Mouse (Mus musculus) adrenal gland, adult (tissue): Measurements from ENCODE around the gene Slain2.

Experiments used
- DNase-seq, 2 experiments: peaks; one replicate each; pipeline ENCODE4 v3.0.0; 2022 to 2023; ENCODE audit warnings: low spot score in 1 of 2; ENCODE audit not compliant: inconsistent age in 2 of 2

Gene Slain2

DNA sequence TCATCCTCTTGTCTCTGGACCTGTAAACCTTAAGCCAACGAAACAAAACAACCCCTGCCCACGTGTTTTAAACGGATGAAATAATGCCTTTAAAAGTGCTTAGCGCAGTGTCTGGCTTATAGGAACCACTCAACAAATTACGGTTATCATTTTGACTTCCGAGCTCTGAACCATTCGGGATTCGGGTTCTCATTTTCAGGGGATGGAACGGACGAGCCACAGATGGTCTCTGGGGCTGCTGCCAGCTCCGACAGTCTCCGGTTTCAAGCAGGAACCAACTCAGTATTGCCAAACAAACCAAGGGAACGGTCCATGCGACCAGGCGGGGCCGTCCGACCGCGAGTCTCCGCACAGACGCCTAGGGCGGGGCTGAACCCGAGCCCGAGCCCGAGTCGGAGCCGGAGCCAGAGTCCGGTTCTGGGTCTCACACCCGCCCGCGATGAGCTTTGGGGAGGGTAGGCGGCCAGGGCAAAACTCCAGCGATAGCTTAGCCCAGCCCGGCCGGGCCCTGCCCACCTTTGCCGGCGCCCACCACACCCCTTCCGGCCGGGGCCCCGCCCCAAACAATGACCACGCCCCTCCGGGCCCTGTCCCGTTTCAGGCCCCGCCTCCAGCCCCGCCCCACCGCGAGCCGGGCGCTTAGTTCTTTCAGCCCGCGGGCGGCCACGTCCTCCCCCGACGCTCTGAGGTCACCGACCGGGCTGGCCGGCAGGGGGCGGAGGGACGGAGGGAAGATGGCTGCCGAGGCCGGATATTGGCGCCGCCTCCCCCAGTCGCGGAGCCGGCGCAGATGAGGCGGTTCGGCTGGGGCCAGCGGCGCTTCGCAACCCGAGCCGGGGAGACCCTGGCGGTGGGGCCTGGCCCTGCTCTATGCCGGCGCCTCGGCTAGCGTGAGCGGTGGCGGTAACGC is at the start of gene Slain2:
TSS of gene Slain2 (plus strand) at position 657 of the 910 bp plus-strand sequence.
- DNase-seq, result peak; percentile 99 to 100

DNA sequence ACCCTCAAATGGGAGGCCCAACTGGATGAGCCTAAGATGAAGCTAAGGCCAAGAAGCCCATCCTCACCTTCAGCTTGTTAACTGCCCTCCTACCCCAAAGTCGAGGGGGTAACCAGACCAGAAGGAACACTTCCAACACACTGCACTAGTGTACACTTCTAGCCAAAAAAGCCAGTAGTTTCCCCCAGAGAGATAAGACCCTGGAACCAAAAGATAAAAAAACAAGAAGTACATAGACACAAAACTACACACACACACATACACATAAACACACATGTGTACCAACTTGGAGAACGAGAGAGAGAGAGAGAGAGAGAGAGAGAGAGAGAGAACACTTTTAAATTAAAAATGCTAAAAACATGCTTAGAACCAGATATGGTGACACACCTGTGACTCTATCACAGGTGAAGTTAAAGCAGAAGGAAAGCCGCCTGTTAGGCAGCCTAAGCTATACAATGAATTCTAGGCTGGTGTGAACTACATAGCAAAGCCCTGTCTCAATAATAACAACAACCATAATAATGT is 49.4 kb upstream of the Slain2 start:
- DNase-seq, result no peak

- DNase-seq, result no peak
These were observed 47.7 kb upstream of the Slain2 start for GRCm38 (mm10) chr5:72866260-72866905.

GRCm38 (mm10) chr5:72867036-72867672 is 47.0 kb upstream of the Slain2 start:
- DNase-seq, result no peak

DNA sequence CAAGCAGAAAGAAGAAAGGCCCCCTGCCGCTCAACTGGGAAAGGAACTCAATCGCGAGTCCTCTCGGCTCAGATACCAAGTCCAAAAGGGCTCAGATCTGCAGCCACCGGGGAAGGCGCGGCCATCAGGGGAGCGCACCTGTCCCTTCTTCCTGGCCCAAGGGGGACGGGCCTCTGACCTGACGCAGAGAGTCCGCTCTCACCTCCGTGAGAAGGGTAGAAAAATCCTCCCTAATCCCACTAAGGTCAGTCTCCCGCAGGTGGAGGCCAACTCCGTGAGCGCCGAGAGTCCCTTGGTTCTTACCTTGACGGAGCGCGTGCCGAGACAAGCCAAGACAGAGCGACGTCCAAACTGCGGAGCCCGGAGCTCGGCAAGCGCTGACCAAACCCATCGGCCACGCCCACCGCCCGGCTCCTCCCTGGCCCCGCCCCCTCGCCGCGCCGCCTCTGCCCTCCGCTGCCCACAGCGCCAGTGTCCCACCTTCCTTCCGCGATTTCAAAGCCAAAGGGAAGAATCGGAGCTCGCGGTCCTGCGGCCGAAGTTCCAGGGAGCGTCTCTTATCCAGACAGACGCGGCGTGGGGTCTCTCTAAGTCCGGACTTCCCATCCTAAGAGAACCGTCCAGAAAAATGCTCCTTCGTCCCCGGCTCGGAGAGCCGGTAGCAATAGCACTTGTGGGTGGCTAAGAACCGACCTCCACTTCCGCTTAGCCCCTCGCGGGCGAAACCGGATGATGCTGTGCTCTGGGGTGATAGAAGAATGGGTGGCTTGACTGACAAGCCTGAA is 45.8 kb upstream of the Slain2 start, which contains the start of gene Tec:
TSS of gene Tec (minus strand) at position 393 of the 785 bp plus-strand sequence.
- peak; percentile 94 to 98 for DNase-seq

DNA sequence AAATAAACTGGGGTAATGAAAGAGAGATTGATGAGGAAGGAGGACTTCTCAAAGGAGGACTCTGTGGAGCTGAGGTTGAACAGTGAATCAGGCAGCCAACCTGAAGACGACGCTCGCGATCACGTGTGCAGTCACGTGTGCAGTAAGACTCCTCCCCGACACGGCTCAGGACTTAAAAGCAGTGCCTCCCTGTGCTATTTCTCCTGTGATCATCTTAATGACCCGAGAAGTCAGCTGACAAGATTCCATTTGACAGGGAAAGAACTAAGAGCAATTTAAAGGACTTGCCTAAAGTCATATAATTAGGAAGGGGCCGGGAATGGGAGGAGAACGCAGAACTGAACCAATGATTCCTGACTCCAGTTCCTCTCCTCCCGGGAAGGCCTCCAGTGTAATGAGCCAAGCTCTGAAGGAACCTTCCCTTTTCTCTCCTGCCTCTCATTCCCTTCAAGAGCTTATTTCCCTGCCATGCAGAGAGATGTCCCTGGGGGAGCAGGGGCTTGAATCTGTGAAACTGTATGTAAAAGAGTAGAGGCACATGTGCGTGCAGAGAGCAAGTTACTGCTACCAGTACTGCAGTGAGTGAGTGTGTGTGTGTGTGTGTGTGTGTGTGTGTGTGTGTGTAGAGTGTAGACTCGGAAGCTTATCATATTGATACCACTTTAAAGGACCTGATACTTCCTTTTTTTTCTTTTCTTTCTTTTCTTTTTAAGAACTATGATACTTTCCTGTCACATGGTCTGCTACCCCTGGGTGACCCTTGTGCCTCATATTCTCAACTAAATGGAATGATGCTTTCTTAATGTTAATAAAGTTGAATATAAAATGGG is 44.1 kb upstream of the Slain2 start:
- DNase-seq, result no peak

DNA sequence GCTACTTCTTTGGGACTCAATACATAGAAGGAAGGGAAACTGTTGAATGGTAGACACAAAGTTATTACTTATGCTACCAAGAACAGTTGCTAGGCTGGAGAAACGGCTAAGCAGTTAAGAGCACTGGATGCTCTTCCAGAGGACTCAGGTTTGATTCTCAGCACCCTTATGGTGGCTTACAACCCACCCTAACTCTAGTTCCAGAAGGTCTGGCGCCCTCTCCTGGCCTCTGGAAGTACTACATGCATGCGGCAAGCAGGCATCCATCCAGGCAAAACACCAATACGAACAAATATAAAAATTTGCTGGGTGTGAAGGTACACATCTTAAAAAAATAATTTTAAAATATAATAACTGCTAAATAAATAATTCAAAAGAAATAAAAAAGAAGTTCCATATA is 43.0 kb upstream of the Slain2 start:
- no peak for DNase-seq

- no peak for DNase-seq
These were observed 34.4 kb upstream of the Slain2 start for GRCm38 (mm10) chr5:72879736-72880135.

DNA sequence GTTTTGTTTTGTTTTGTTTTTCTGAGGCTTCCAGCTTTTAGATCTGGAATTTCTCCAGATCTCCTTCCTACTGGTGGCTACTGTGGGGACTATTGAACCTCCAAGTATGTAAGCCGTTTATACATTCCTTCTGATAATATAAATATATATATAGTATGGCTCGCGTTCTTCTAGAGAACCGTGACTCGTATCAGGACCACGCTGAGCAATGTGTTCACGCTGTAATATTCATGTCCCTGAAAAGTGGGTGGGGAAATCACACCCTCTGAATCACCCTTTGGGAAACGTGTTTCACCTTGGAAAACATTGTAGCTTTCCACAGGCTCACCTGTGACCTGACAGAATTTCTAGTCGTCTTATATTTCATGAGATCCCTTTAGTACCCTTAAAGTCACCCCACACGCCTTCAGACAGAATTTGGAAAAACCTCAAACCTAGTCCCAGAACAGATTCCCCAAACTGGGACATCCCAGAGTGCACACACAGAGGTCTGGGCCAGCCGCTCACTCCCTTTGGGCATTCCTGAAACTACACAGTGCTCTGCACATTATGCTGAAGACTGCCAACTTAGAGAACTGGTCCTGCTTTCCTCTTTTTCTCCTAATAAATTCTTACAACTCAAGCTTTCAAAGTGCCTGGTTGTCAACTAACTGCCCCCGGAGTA is 32.2 kb upstream of the Slain2 start:
- DNase-seq, result no peak

DNA sequence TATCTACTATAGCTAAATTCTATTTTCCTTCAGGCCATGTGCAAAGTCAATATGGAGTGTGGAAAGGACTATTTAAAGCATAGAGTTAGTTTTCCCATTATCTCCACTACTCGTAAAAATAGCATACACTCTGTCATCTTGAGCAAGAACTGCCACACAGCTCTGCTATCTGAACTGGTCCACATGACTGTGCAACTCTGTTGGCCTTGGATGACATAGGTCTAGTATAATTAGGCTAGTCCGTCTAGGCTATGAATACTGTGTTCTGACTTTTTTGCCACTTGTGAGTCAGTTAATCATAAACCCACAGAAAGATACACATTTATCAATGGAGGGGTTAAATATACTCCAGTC is 31.7 kb upstream of the Slain2 start:
- DNase-seq, result peak; percentile 21 to 69

GRCm38 (mm10) chr5:72883706-72884105 is 30.4 kb upstream of the Slain2 start:
- DNase-seq, result no peak

DNA sequence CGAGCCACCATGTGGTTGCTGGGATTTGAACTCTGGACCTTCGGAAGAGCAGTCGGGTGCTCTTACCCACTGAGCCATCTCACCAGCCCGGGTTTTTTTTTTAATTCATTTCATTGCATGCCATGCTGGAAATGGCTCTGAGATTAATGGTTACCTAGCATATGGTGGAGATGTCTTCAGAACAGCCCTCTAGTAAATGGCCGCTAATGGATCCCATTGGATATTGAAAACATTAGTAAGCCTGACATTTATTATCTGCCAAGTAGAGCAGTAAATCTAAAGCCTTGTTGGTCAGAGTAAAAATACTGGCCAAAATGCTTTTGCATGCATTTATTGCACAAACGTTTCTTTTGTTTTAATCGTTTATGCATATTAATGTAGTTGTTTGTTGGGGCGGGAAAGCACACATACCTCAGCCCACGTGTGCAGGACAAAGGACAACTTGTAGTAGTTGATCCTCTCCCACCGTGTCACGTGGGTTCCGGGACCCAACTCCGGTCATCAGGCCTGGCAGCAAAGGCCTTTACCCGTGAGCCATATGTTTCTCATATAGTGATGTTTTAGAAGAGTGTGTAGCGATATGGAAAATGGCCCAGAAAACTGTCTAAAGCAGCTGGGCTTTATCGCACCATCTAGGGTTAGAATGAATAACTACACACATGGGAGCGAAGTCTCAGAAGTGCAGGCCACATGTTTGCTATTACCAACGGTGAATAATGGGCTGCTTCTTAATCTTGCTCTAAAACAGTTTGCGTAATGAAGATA is 27.5 kb upstream of the Slain2 start:
- no peak for DNase-seq

DNA sequence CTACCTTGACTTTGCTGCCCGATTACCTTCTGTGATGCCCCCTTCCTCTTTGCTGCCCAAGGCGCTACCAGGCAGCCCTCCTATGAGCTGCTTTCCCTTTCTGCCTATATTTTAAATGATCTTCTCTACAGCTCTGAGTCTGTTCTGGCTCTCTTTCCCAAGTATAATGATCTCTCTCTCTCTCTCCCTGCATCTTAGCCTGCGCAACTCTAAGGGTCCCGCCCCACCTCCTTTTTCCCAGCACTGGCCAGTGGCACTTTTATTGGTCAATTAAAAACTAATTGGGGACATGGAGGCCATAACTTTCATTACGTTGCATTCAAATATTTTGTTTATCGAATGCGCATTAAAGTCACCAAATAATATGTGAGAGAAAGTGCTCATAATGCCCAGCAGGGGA is 25.8 kb upstream of the Slain2 start:
- no peak for DNase-seq

DNA sequence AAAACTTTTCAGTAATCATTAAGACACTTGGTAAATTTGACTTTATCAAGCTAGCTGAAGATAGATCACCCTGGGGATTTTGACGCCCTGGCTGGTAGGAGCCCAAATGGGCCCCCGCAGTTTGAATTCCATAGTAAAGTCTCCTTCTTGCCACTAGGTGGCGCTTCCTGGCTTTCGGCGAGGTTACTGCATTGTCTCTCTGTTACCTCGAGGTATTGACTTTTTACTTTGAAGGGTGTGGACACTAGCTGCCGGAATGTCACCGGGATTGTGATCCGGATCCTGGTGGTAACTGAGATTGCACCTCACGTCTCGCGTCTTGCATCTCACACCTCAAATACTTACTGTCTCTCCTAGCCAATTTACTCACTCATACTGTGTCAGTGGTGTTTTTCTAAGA is 22.6 kb upstream of the Slain2 start:
- DNase-seq, result peak; percentile 47 to 82

- DNase-seq, result no peak
These were observed 20.1 kb upstream of the Slain2 start for GRCm38 (mm10) chr5:72893987-72894386.

DNA sequence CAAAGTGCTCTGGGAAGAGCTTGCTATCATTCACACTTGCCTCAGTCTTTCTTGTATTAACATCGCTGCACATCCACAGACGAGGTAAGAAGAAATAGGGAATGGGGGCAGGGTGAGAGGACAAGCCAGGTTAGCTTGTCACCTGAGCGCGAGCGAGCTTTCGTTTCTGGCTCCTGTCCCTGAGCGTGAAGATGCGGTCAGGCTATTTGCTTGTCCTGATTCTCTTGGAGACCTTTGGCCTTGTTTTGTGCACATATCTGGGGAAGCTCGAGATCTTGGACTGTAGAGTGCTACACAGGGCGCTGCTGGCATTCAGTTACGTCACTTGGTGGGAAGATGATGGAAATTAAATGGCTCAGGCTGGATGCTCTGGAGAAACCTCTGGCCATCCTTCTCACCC is 18.8 kb upstream of the Slain2 start:
- DNase-seq, result no peak

GRCm38 (mm10) chr5:72896478-72897279 is 17.4 kb upstream of the Slain2 start:
- no peak for DNase-seq

- DNase-seq, result no peak
These were observed 16.1 kb upstream of the Slain2 start for GRCm38 (mm10) chr5:72897998-72898397.
